Mouse (Mus musculus): ENCODE data around the gene Polr2c. TPM values are rescaled to one million over a fixed set of nuclear protein-coding genes. Genes with fewer than 3 reads are reported as not detected.

Gene Polr2c
- polyA plus RNA-seq, 1 experiment = 21.3 TPM

DNA sequence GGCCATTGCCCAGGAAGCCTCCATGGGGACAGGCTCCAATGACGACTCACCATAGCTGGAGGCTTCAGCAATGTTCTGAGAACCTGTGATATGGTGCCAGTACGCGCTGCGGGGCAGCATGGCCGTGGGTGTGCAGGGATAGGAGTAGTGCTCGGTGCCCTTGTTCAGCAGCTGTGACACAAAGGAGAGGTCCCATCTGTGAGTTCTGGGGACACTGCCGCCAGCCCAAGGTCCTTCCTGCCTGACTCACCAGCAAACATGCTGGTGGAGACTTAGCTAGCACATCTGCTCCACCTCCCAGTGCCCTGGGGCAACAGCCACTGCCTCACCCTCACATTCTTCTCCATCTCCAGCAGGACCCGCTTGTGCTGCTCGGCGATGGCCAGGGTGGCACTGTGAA is 8.0 kb downstream of the Polr2c start:
- Histone ChIP-seq H3K9me3 (no peaks in the 10 kb centered on the region), H3K27me3 (replicated peaks) (peaks cover 33% of the 10 kb centered on the region), H3K36me3 (replicated peaks; ENCODE audit: low read length) (peaks cover 67% of the 10 kb centered on the region), H3K4me3 (replicated peaks) (no peak overlapping the region), H3K4me1 (peaks cover 25% of the 10 kb centered on the region)
- TF ChIP-seq FLI1 (IDR thresholded peaks at IDR 0.05; ENCODE audit: low read length) = no peak
- no peak for TF ChIP-seq GATA1 (IDR thresholded peaks at IDR 0.05; ENCODE audit: borderline replicate concordance, low read length)

DNA sequence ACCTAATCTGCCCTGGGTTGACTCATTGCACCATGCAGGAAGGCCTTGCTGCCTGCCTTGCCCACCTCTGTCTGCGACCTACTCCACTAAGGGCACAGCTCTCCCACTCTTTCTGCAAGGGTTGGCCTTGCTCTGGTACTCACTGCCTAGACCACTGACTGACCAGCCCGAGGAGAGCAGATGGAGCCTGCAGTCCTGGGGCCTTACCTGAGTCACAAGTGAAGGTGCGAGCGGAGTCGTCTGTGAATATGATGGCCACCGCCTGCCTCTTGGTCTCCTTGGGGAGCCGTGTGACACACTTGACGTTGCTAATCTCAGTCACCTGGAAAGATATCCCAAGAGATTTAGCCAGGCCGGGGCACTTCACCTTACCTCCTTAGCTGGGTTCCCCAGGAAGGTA is 9.7 kb downstream of the Polr2c start:
- no peak for TF ChIP-seq FLI1 (IDR thresholded peaks at IDR 0.05; ENCODE audit: low read length)
- TF ChIP-seq GATA1 (IDR thresholded peaks at IDR 0.05; ENCODE audit: borderline replicate concordance, low read length) = no peak
- H3K4me1 ChIP-seq = peaks cover 33% of the 10 kb centered on the region
- no peak overlapping the region for H3K4me3 ChIP-seq (replicated peaks)
- H3K27me3 ChIP-seq (replicated peaks) = peaks cover 50% of the 10 kb centered on the region
- H3K9me3 ChIP-seq = no peaks in the 10 kb centered on the region
- H3K36me3 ChIP-seq (replicated peaks; ENCODE audit: low read length) = peaks cover 51% of the 10 kb centered on the region

GRCm38 (mm10) chr8:94869146-94869545 is 11.9 kb downstream of the Polr2c start:
- H3K9me3 ChIP-seq = no peaks in the 10 kb centered on the region
- peaks cover 33% of the 10 kb centered on the region for H3K36me3 ChIP-seq (replicated peaks; ENCODE audit: low read length)
- TF ChIP-seq GATA1 (IDR thresholded peaks at IDR 0.05; ENCODE audit: borderline replicate concordance, low read length) (no peak), FLI1 (IDR thresholded peaks at IDR 0.05; ENCODE audit: low read length) (no peak)
- no peak overlapping the region for H3K4me3 ChIP-seq (replicated peaks)
- peaks cover 67% of the 10 kb centered on the region for H3K27me3 ChIP-seq (replicated peaks)
- H3K4me1 ChIP-seq = peaks cover 26% of the 10 kb centered on the region

GRCm38 (mm10) chr8:94870003-94870402 is 12.8 kb downstream of the Polr2c start:
- Histone ChIP-seq H3K36me3 (replicated peaks; ENCODE audit: low read length) (peaks cover 24% of the 10 kb centered on the region), H3K4me1 (peaks cover 35% of the 10 kb centered on the region), H3K27me3 (replicated peaks) (peaks cover 76% of the 10 kb centered on the region), H3K4me3 (replicated peaks) (no peak overlapping the region), H3K9me3 (no peaks in the 10 kb centered on the region)
- TF ChIP-seq FLI1 (IDR thresholded peaks at IDR 0.05; ENCODE audit: low read length) (no peak), GATA1 (IDR thresholded peaks at IDR 0.05; ENCODE audit: borderline replicate concordance, low read length) (no peak)

- Histone ChIP-seq H3K4me1 (peaks cover 38% of the 10 kb centered on the region), H3K4me3 (replicated peaks) (peak overlapping the region; percentile 76), H3K9me3 (no peaks in the 10 kb centered on the region), H3K27me3 (replicated peaks) (peaks cover 81% of the 10 kb centered on the region), H3K36me3 (replicated peaks; ENCODE audit: low read length) (peaks cover 18% of the 10 kb centered on the region)
- TF ChIP-seq GATA1 (IDR thresholded peaks at IDR 0.05; ENCODE audit: borderline replicate concordance, low read length) = no peak
- no peak for TF ChIP-seq FLI1 (IDR thresholded peaks at IDR 0.05; ENCODE audit: low read length)
These were observed 13.3 kb downstream of the Polr2c start for GRCm38 (mm10) chr8:94870474-94871107.

DNA sequence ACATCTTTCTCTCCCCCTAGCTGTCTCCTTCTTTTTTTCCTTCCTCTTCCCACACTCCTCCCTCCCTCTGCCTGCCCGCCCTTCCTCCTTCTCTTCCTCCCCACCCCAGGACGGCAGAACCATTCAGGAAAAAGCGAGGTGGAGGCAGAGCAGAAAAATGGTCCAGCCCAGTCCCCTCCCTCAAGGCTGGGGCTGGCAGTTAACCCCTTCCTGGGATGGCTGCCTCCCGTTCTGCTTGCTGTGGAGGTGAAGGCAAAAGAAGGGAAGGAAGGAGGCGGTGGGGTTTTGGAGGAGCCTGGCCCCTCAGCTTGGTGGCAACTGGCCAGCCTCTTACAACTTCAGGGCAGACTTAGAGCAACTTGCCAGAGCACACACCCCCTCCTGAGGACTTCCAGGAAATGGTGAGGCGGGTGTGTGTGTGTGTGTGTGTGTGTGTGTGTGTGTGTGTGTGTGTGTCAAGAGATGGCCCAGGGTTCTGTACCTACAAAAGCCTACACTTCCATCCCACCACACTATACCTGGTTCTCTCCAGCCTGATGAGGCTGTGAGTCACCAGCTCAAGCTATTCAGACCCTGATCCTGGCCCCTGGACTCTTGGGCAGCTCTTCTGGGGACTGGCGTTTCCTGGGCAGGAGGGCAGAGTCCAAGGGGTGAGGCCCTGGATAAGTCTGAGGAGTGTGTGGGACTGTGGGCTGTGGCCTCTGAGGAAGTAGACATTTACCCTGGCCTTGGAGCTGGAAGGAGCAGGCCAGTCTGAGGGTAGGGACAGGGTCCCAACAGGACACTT is 14.1 kb downstream of the Polr2c start:
- Histone ChIP-seq H3K36me3 (replicated peaks; ENCODE audit: low read length) (peaks cover 12% of the 10 kb centered on the region), H3K9me3 (no peaks in the 10 kb centered on the region), H3K27me3 (replicated peaks) (peaks cover 84% of the 10 kb centered on the region), H3K4me1 (peaks cover 43% of the 10 kb centered on the region), H3K4me3 (replicated peaks) (peak overlapping the region; percentile 76)
- TF ChIP-seq GATA1 (IDR thresholded peaks at IDR 0.05; ENCODE audit: borderline replicate concordance, low read length) (no peak), FLI1 (IDR thresholded peaks at IDR 0.05; ENCODE audit: low read length) (no peak)

- TF ChIP-seq GATA1 (IDR thresholded peaks at IDR 0.05; ENCODE audit: borderline replicate concordance, low read length) = no peak
- TF ChIP-seq FLI1 (IDR thresholded peaks at IDR 0.05; ENCODE audit: low read length) = no peak
- Histone ChIP-seq H3K27me3 (replicated peaks) (peaks cover 83% of the 10 kb centered on the region), H3K9me3 (no peaks in the 10 kb centered on the region), H3K4me1 (peaks cover 49% of the 10 kb centered on the region), H3K4me3 (replicated peaks) (no peak overlapping the region), H3K36me3 (replicated peaks; ENCODE audit: low read length) (peaks cover 4% of the 10 kb centered on the region)
These were observed 14.9 kb downstream of the Polr2c start for GRCm38 (mm10) chr8:94872156-94872555.

DNA sequence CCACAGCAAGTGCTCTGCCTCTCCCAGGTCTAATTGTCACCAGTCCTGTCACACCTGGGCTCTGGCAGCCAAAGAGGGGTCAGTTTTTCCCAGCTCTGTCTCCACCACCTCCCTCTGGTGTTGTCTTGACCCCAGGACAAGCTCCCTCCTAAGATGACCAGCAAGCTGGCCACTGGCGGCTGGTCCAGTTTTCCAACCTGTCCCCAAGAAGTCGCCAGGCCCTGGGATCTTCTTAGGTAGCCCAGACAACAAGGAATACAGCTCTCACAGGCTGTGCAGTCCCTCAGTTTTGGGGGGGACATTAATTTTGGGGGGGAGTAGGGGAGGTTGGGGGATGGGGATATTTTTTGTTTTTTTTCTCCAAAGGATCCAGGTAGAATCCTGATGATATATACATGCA is 15.3 kb downstream of the Polr2c start:
- H3K9me3 ChIP-seq = no peaks in the 10 kb centered on the region
- TF ChIP-seq FLI1 (IDR thresholded peaks at IDR 0.05; ENCODE audit: low read length) (no peak), GATA1 (IDR thresholded peaks at IDR 0.05; ENCODE audit: borderline replicate concordance, low read length) (no peak)
- peaks cover 49% of the 10 kb centered on the region for H3K4me1 ChIP-seq
- peaks cover 79% of the 10 kb centered on the region for H3K27me3 ChIP-seq (replicated peaks)
- H3K36me3 ChIP-seq (replicated peaks; ENCODE audit: low read length) = peaks cover under 1% of the 10 kb centered on the region
- H3K4me3 ChIP-seq (replicated peaks) = no peak overlapping the region

GRCm38 (mm10) chr8:94874358-94874757 is 17.1 kb downstream of the Polr2c start:
- H3K4me1 ChIP-seq = peaks cover 51% of the 10 kb centered on the region
- peak overlapping the region; percentile 72 for H3K4me3 ChIP-seq (replicated peaks)
- TF ChIP-seq GATA1 (IDR thresholded peaks at IDR 0.05; ENCODE audit: borderline replicate concordance, low read length) (no peak), FLI1 (IDR thresholded peaks at IDR 0.05; ENCODE audit: low read length) (no peak)
- peaks cover 64% of the 10 kb centered on the region for H3K27me3 ChIP-seq (replicated peaks)
- no peaks in the 10 kb centered on the region for H3K36me3 ChIP-seq (replicated peaks; ENCODE audit: low read length)
- no peaks in the 10 kb centered on the region for H3K9me3 ChIP-seq
